Mouse (Mus musculus): ENCODE results near the gene Caprin2. TPM values are rescaled to one million over a fixed set of nuclear protein-coding genes. Genes with fewer than 3 reads are reported as not detected.

Gene Caprin2
- polyA plus RNA-seq, 1 experiment from 2014 or later, result 8.7 TPM

- no peaks in the 10 kb centered on the region for H3K9me3 ChIP-seq (ENCODE audit: control insufficient read depth, low read length)
- H3K27me3 ChIP-seq (ENCODE audit: control insufficient read depth, insufficient read depth, low read length), result no peaks in the 10 kb centered on the region
- DNase-seq (no peak), ATAC-seq (ENCODE audit: low FRiP score, low TSS enrichment) (peak; percentile 22)
- peak overlapping the region; percentile 54 for H3K9ac ChIP-seq (replicated peaks; ENCODE audit: low read length)
- H3K4me3 ChIP-seq (replicated peaks; ENCODE audit: low read depth, low read length), result peak overlapping the region; percentile 67
- peak overlapping the region; percentile 88 for H3K27ac ChIP-seq (replicated peaks; ENCODE audit: low read depth, low read length)
- WGBS, result 54% methylated on average over 6 of the region's 6 CpGs
- no peaks in the 10 kb centered on the region for H3K36me3 ChIP-seq (ENCODE audit: control insufficient read depth, insufficient read depth, low read length)
- H3K4me2 ChIP-seq (ENCODE audit: low read length), result peak overlapping the region; percentile 87
- 0 out of 2 replicates have a peak, but pooled peaks cover 6% of the 10 kb centered on the region for H3K4me1 ChIP-seq (ENCODE audit: control insufficient read depth, insufficient read depth, low read length)
Observed at GRCm38 (mm10) chr6:148896507-148896851, 442 bp upstream of the Caprin2 start.

- Histone ChIP-seq H3K4me2 (ENCODE audit: low read length) (peak overlapping the region; percentile 87), H3K9ac (replicated peaks; ENCODE audit: low read length) (peak overlapping the region; percentile 64), H3K4me1 (ENCODE audit: control insufficient read depth, insufficient read depth, low read length) (0 out of 2 replicates have a peak, but pooled peaks cover 6% of the 10 kb centered on the region), H3K36me3 (ENCODE audit: control insufficient read depth, insufficient read depth, low read length) (no peaks in the 10 kb centered on the region), H3K27me3 (ENCODE audit: control insufficient read depth, insufficient read depth, low read length) (no peaks in the 10 kb centered on the region), H3K9me3 (ENCODE audit: control insufficient read depth, low read length) (no peaks in the 10 kb centered on the region), H3K27ac (replicated peaks; ENCODE audit: low read depth, low read length) (peak overlapping the region; percentile 88), H3K4me3 (replicated peaks; ENCODE audit: low read depth, low read length) (peak overlapping the region; percentile 67)
- 17% methylated on average over 18 of the region's 18 CpGs for WGBS
- ATAC-seq (ENCODE audit: low FRiP score, low TSS enrichment) (peak; percentile 22; the same call in 1 of the 2 replicates), DNase-seq (peak; percentile 17)
Observed at GRCm38 (mm10) chr6:148894888-148895772, 907 bp downstream of the Caprin2 start.

DNA sequence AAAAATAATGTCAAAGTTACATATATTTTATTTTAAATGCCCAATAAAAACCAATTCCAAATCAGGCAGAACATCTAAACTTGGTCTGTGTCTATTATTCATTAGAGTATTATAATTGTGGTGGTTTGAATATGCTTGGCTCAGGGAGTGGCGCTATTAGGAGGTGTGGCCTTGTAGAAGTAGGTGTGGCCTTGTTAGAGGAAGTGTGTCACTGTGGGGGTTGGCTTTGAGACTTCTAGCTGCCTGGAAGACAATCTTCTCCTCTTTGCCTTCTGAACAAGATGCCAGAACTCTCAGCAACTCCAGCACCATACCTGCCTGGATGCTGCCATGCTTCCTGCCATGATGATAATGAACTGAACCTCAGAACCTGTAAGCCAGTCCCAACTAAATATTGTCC is 22.1 kb downstream of the Caprin2 start:
- DNase-seq, result no peak
- 100% methylated on average over 1 of the region's 1 CpGs for WGBS

GRCm38 (mm10) chr6:148845629-148846028 is 50.4 kb downstream of the Caprin2 start:
- DNase-seq (no peak), ATAC-seq (ENCODE audit: low FRiP score, low TSS enrichment) (no peak)

More for the DNA sequence above, 22.1 kb downstream of the Caprin2 start:
- Histone ChIP-seq H3K27me3 (ENCODE audit: control insufficient read depth, insufficient read depth, low read length) (no peaks in the 10 kb centered on the region), H3K4me2 (ENCODE audit: low read length) (no peak overlapping the region), H3K27ac (replicated peaks; ENCODE audit: low read depth, low read length) (no peak overlapping the region), H3K4me3 (replicated peaks; ENCODE audit: low read depth, low read length) (no peak overlapping the region), H3K36me3 (ENCODE audit: control insufficient read depth, insufficient read depth, low read length) (0 out of 2 replicates have a peak, but pooled peaks cover 7% of the 10 kb centered on the region), H3K4me1 (ENCODE audit: control insufficient read depth, insufficient read depth, low read length) (no peaks in the 10 kb centered on the region), H3K9ac (replicated peaks; ENCODE audit: low read length) (no peak overlapping the region), H3K9me3 (ENCODE audit: control insufficient read depth, low read length) (no peaks in the 10 kb centered on the region)
- ATAC-seq (ENCODE audit: low FRiP score, low TSS enrichment), result no peak

GRCm38 (mm10) chr6:148841760-148842159 is 54.3 kb downstream of the Caprin2 start:
- Histone ChIP-seq H3K9me3 (ENCODE audit: control insufficient read depth, low read length) (no peaks in the 10 kb centered on the region), H3K27ac (replicated peaks; ENCODE audit: low read depth, low read length) (no peak overlapping the region), H3K4me3 (replicated peaks; ENCODE audit: low read depth, low read length) (no peak overlapping the region), H3K27me3 (ENCODE audit: control insufficient read depth, insufficient read depth, low read length) (no peaks in the 10 kb centered on the region), H3K4me1 (ENCODE audit: control insufficient read depth, insufficient read depth, low read length) (no peaks in the 10 kb centered on the region), H3K9ac (replicated peaks; ENCODE audit: low read length) (no peak overlapping the region), H3K36me3 (ENCODE audit: control insufficient read depth, insufficient read depth, low read length) (no peaks in the 10 kb centered on the region), H3K4me2 (ENCODE audit: low read length) (no peak overlapping the region)
- DNase-seq, result no peak
- WGBS, result 94% methylated on average over 1 of the region's 1 CpGs
- ATAC-seq (ENCODE audit: low FRiP score, low TSS enrichment), result no peak

More at GRCm38 (mm10) chr6:148845629-148846028, 50.4 kb downstream of the Caprin2 start:
- H3K4me3 ChIP-seq (replicated peaks; ENCODE audit: low read depth, low read length), result no peak overlapping the region
- no peak overlapping the region for H3K4me2 ChIP-seq (ENCODE audit: low read length)
- H3K9me3 ChIP-seq (ENCODE audit: control insufficient read depth, low read length), result no peaks in the 10 kb centered on the region
- no peaks in the 10 kb centered on the region for H3K27me3 ChIP-seq (ENCODE audit: control insufficient read depth, insufficient read depth, low read length)
- H3K9ac ChIP-seq (replicated peaks; ENCODE audit: low read length), result no peak overlapping the region
- H3K36me3 ChIP-seq (ENCODE audit: control insufficient read depth, insufficient read depth, low read length), result 0 out of 2 replicates have a peak, but pooled peaks cover 2% of the 10 kb centered on the region
- H3K4me1 ChIP-seq (ENCODE audit: control insufficient read depth, insufficient read depth, low read length), result no peaks in the 10 kb centered on the region
- H3K27ac ChIP-seq (replicated peaks; ENCODE audit: low read depth, low read length), result no peak overlapping the region

GRCm38 (mm10) chr6:148838460-148838859 is 57.6 kb downstream of the Caprin2 start:
- Histone ChIP-seq H3K9ac (replicated peaks; ENCODE audit: low read length) (no peak overlapping the region), H3K27ac (replicated peaks; ENCODE audit: low read depth, low read length) (no peak overlapping the region), H3K9me3 (ENCODE audit: control insufficient read depth, low read length) (no peaks in the 10 kb centered on the region), H3K4me3 (replicated peaks; ENCODE audit: low read depth, low read length) (no peak overlapping the region), H3K4me2 (ENCODE audit: low read length) (no peak overlapping the region), H3K27me3 (ENCODE audit: control insufficient read depth, insufficient read depth, low read length) (no peaks in the 10 kb centered on the region), H3K4me1 (ENCODE audit: control insufficient read depth, insufficient read depth, low read length) (no peaks in the 10 kb centered on the region), H3K36me3 (ENCODE audit: control insufficient read depth, insufficient read depth, low read length) (no peaks in the 10 kb centered on the region)
- ATAC-seq (ENCODE audit: low FRiP score, low TSS enrichment), result no peak
- no peak for DNase-seq

GRCm38 (mm10) chr6:148831728-148832121 is 64.3 kb downstream of the Caprin2 start:
- 0 out of 2 replicates have a peak overlapping the region, but pooled peaks have one; percentile 37 for H3K27ac ChIP-seq (replicated peaks; ENCODE audit: low read depth, low read length)

GRCm38 (mm10) chr6:148830748-148831727 is 65.0 kb downstream of the Caprin2 start, which contains the start of gene Ipo8:
Gene Ipo8, minus strand, starts transcription at chr6:148831467.
- Histone ChIP-seq H3K9me3 (ENCODE audit: control insufficient read depth, low read length) (no peaks in the 10 kb centered on the region), H3K9ac (replicated peaks; ENCODE audit: low read length) (peak within 1 kb of the TSS; percentile 67), H3K4me2 (ENCODE audit: low read length) (peak within 1 kb of the TSS; percentile 89), H3K4me1 (ENCODE audit: control insufficient read depth, insufficient read depth, low read length) (peaks cover 12% of the 10 kb centered on the region; the same call in 1 of the 2 replicates), H3K4me3 (replicated peaks; ENCODE audit: low read depth, low read length) (peak within 1 kb of the TSS; percentile 79), H3K27me3 (ENCODE audit: control insufficient read depth, insufficient read depth, low read length) (no peaks in the 10 kb centered on the region), H3K36me3 (ENCODE audit: control insufficient read depth, insufficient read depth, low read length) (no peaks in the 10 kb centered on the region), H3K27ac (replicated peaks; ENCODE audit: low read depth, low read length) (0 out of 2 replicates have a peak within 1 kb of the TSS, but pooled peaks have one; percentile 55)
- ATAC-seq (ENCODE audit: low FRiP score, low TSS enrichment), result peak; percentile 98
- peak; percentile 97 for DNase-seq
- whole genome bisulfite sequencing, result under 1% methylated on average over 47 of the region's 47 CpGs

More at GRCm38 (mm10) chr6:148831728-148832121, 64.3 kb downstream of the Caprin2 start:
- H3K9ac ChIP-seq (replicated peaks; ENCODE audit: low read length), result no peak overlapping the region
- no peaks in the 10 kb centered on the region for H3K36me3 ChIP-seq (ENCODE audit: control insufficient read depth, insufficient read depth, low read length)
- ATAC-seq (ENCODE audit: low FRiP score, low TSS enrichment), result peak; percentile 5; the same call in 1 of the 2 replicates
- H3K4me2 ChIP-seq (ENCODE audit: low read length), result peak overlapping the region; percentile 89
- H3K4me3 ChIP-seq (replicated peaks; ENCODE audit: low read depth, low read length), result peak overlapping the region; percentile 79
- H3K27me3 ChIP-seq (ENCODE audit: control insufficient read depth, insufficient read depth, low read length), result no peaks in the 10 kb centered on the region
- WGBS, result 25% methylated on average over 3 of the region's 3 CpGs
- H3K9me3 ChIP-seq (ENCODE audit: control insufficient read depth, low read length), result no peaks in the 10 kb centered on the region
- peaks cover 12% of the 10 kb centered on the region; the same call in 1 of the 2 replicates for H3K4me1 ChIP-seq (ENCODE audit: control insufficient read depth, insufficient read depth, low read length)
- DNase-seq, result no peak
